ENCODE assay signal across 8 mouse cellular contexts in the genomic region with DNA sequence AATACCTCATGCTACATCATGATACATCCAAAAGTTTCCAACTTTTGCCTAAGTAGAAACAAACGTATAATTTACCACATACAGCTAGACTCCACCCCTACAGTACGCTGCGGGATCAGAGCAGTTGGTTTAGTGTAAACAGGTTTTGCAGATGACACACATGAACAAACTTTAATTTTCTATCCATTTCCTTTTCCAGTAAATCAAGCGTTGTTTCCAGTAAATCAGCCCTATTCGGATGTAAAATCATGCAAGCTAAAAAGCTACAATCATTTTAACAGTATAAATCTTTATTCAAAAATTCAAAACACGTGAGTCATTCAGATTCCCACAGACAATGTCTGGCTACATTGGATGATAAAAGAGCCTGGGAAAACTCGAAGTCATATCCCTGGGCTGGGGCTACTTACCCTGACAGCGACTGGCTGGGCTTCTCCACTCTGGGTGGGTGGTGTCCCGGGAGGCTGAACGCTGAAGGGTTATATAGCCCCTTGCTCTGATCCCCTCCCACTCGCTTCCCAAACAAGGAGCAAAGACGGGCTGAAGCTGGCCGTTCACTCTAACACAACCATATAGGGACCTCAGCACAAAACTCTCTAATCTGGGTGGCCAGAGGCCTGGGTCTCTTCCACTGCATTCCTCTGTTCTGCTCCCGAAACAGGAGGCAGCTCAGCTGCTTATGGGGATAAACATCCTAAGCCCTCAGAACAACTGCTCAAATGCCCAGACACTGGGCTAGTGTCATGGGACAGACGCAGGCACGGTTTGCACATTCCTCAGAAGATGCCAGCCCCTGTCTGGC. TPM values are rescaled to one million over a fixed set of nuclear protein-coding genes. Genes with fewer than 3 reads are reported as not detected.
A peak's percentile ranks its signal among the peaks of the same experiment; 100 is the strongest.
DNase-seq lines count a peak whose midpoint lies in the region; ATAC-seq and TF ChIP-seq lines count a peak whose summit lies in the region.

Gene Acta2, minus strand, starts transcription at position 711 of the 802 bp plus-strand sequence.

- H3K4me1 ChIP-seq in intestine, embryonic 14.5 days (replicated peaks; ENCODE audit: control insufficient read depth, insufficient read depth, low read length) = 0 out of 2 replicates have a peak, but pooled peaks cover 8% of the 10 kb centered on the region
- peaks cover 5% of the 10 kb centered on the region; the same call in 1 of the 2 replicates for H3K4me1 ChIP-seq in lung, postnatal 0 days (ENCODE audit: insufficient read depth, low read depth, low read length)

- DNase-seq in frontal cortex, adult 2 months (ENCODE audit: extremely low spot score in 1 of 2, low spot score in 1 of 2) = no peak
- no peak for DNase-seq in frontal cortex, postnatal 36 days (ENCODE audit: low spot score in 2 of 2)
- DNase-seq in Muller cell, postnatal 12 days (ENCODE audit: inconsistent ontology term) = peak; percentile 88
- DNase-seq in gastrocnemius, postnatal 10 days = peak; percentile 53
- DNase-seq in intestine, embryonic 14.5 days (ENCODE audit: low spot score) = peak; percentile 72
- DNase-seq in lung, postnatal 0 days (ENCODE audit: low spot score) = peak; percentile 66
- peak; percentile 53 for DNase-seq in urinary bladder, postnatal 14 days (ENCODE audit: low spot score)

- peak; percentile 90 for ATAC-seq in intestine, embryonic 14.5 days (replicated peaks; ENCODE audit: low FRiP score, low TSS enrichment, low read depth)
- peak; percentile 83 for ATAC-seq in lung, postnatal 0 days
- ATAC-seq in activated CD4-positive, CD25-positive, alpha-beta regulatory T cell, adult 4 months = no peak

- TF ChIP-seq CTCF in lung, postnatal 0 days (IDR thresholded peaks at IDR 0.05) = no peak

- no peaks in the 10 kb centered on the region for H3K9me3 ChIP-seq in intestine, embryonic 14.5 days (ENCODE audit: control insufficient read depth, low read length)
- H3K9me3 ChIP-seq in lung, postnatal 0 days (ENCODE audit: low read length) = no peaks in the 10 kb centered on the region

- WGBS in intestine, embryonic 14.5 days = 23% methylated on average over 16 of the region's 16 CpGs
- WGBS in lung, postnatal 0 days = 39% methylated on average over 16 of the region's 16 CpGs

- TF ChIP-seq EP300 in lung, postnatal 0 days (IDR thresholded peaks at IDR 0.05) = no peak

- H3K9ac ChIP-seq in intestine, embryonic 14.5 days (ENCODE audit: low read length) = peak within 1 kb of the TSS; percentile 64
- H3K9ac ChIP-seq in lung, postnatal 0 days (replicated peaks; ENCODE audit: low read depth) = no peak within 1 kb of the TSS

- H3K4me2 ChIP-seq in intestine, embryonic 14.5 days (ENCODE audit: low read length) = peak within 1 kb of the TSS; percentile 48
- peak within 1 kb of the TSS; percentile 42 for H3K4me2 ChIP-seq in lung, postnatal 0 days (replicated peaks; ENCODE audit: low read depth, low read length)

- peaks cover 5% of the 10 kb centered on the region; the same call in 1 of the 2 replicates for H3K36me3 ChIP-seq in intestine, embryonic 14.5 days (ENCODE audit: control insufficient read depth, insufficient read depth, low read length)
- no peaks in the 10 kb centered on the region for H3K36me3 ChIP-seq in lung, postnatal 0 days (ENCODE audit: insufficient read depth, low read length)

- peak within 1 kb of the TSS; percentile 95 for H3K27ac ChIP-seq in intestine, embryonic 14.5 days (ENCODE audit: low read depth)
- peak within 1 kb of the TSS; percentile 59; the same call in 1 of the 2 replicates for H3K27ac ChIP-seq in lung, postnatal 0 days (ENCODE audit: low read length)

- no peaks in the 10 kb centered on the region for H3K27me3 ChIP-seq in intestine, embryonic 14.5 days (replicated peaks; ENCODE audit: control insufficient read depth, insufficient read depth, low read length)
- no peaks in the 10 kb centered on the region for H3K27me3 ChIP-seq in lung, postnatal 0 days (replicated peaks; ENCODE audit: insufficient read depth, low read length)

- H3K4me3 ChIP-seq in intestine, embryonic 14.5 days (ENCODE audit: low read depth, low read length) = peak within 1 kb of the TSS; percentile 39
- H3K4me3 ChIP-seq in lung, postnatal 0 days (ENCODE audit: low read depth, low read length) = peak within 1 kb of the TSS; percentile 21

RNA-seq across cellular contexts. Expression of gene Acta2, which starts in this region (rescaled TPM):
- polyA plus RNA-seq in frontal cortex, adult 2 months (2012; rRNA removed) = 22.6 and 40.5 TPM in 2 replicates
- 100 to 1,000 TPM; 517 to 534 TPM for total RNA-seq in gastrocnemius, postnatal 10 days (2021)
- polyA plus RNA-seq in intestine, embryonic 14.5 days (2014; fragmentation: Nextera tagmentation; extraction: Ambion mirVana) = 1,786 and 2,002 TPM in 2 replicates
- 265 and 293 TPM in 2 replicates for polyA plus RNA-seq in lung, postnatal 0 days (2015; fragmentation: Nextera tagmentation; extraction: Ambion mirVana)
- polyA plus RNA-seq in activated CD4-positive, CD25-positive, alpha-beta regulatory T cell, adult 4 months (2017; shearing (Covaris generic)) = under 1 TPM in 1 of 2 experiments, not detected in 1; 0.32 TPM

Comparison
In these comparisons a context has a peak if more than half of its experiments do, and no peak if none do; other contexts are left out.
1. RNA of gene Acta2 (polyA plus RNA-seq): 1,786 to 2,002 TPM in intestine, embryonic 14.5 days, 265 to 293 TPM in lung, postnatal 0 days and 22.6 to 40.5 TPM in frontal cortex, adult 2 months; 0.32 TPM in activated CD4-positive, CD25-positive, alpha-beta regulatory T cell, adult 4 months; every median in the first group is over 10 times any median in the second.
2. DNase-seq: peak in Muller cell, postnatal 12 days (single experiment), gastrocnemius, postnatal 10 days (single experiment), intestine, embryonic 14.5 days (single experiment), lung, postnatal 0 days (single experiment) and urinary bladder, postnatal 14 days (single experiment); none in frontal cortex, adult 2 months (0 of 2) and frontal cortex, postnatal 36 days (0 of 2).